Mouse (Mus musculus) neural tube, embryonic 12.5 days (tissue): ENCODE measurements at regions not wholly inside any gene's neighbourhood (a gene's known extent, or its start where the extent isn't known, plus 50 kb on each side); places are given as distances from the start of the nearest gene placed in this dataset.
"Not testable (repeated sequence)": the region's sequence is repeated elsewhere in the genome, so short reads cannot be mapped to it uniquely, and the experiment has no call there.

Source experiments
- ATAC-seq: fragments of 200-750 bp; cut with Nextera tagmentation; 2 replicates; pipeline ENCODE4 v1.8.0; 2017; ENCODE audit warnings: low read depth, mild to moderate bottlenecking, moderate TSS enrichment, moderate library complexity; ENCODE audit not compliant: low FRiP score
- H3K27ac ChIP-seq: fragments of 300-500 bp; sonication (generic); 2 replicates; pipeline ENCODE4 v1.5.1; 2016
- H3K27me3 ChIP-seq: fragments of 300-500 bp; sonication (generic); replicated peaks from 2 replicates; pipeline ENCODE4 v1.6.1; 2016; ENCODE audit warnings: mild to moderate bottlenecking
- H3K36me3 ChIP-seq: fragments of 300-500 bp; sonication (generic); 2 replicates; pipeline ENCODE4 v1.6.1; 2016; ENCODE audit warnings: mild to moderate bottlenecking
- H3K4me1 ChIP-seq: fragments of 300-500 bp; sonication (generic); 2 replicates; pipeline ENCODE4 v1.6.1; 2016
- H3K4me2 ChIP-seq: fragments of 300-500 bp; sonication (generic); replicated peaks from 2 replicates; pipeline ENCODE4 v1.6.1; 2016; ENCODE audit warnings: mild to moderate bottlenecking
- H3K4me3 ChIP-seq: fragments of 300-500 bp; sonication (generic); 2 replicates; pipeline ENCODE4 v1.5.1; 2016
- H3K9ac ChIP-seq: fragments of 300-500 bp; sonication (generic); 2 replicates; pipeline ENCODE4 v1.6.1; 2016; ENCODE audit warnings: mild to moderate bottlenecking
- H3K9me3 ChIP-seq: fragments of 300-500 bp; sonication (generic); 2 replicates; pipeline ENCODE4 v1.6.1; 2016; ENCODE audit warnings: mild to moderate bottlenecking
- WGBS: fragments of 180-500 bp; shearing (Covaris S2); methylation state at CpG from one replicate; pipeline ENCODE4 v1.1.7; 2016; 5-methylcytosine and 5-hydroxymethylcytosine counted together

GRCm38 (mm10) chr15:62265484-62265937 is 1342.7 kb upstream of the A1bg start:
- no peak for ATAC-seq
- Histone ChIP-seq H3K27ac (no peak overlapping the region), H3K36me3 (no peaks in the 10 kb centered on the region), H3K4me2 (no peak overlapping the region), H3K9ac (no peak overlapping the region), H3K4me1 (no peaks in the 10 kb centered on the region), H3K27me3 (no peaks in the 10 kb centered on the region), H3K4me3 (no peak overlapping the region), H3K9me3 (no peaks in the 10 kb centered on the region)
- WGBS: 88% methylated on average over 4 of the region's 4 CpGs

- H3K36me3 ChIP-seq: no peaks in the 10 kb centered on the region
- H3K27ac ChIP-seq: no peak overlapping the region
- no peaks in the 10 kb centered on the region for H3K4me1 ChIP-seq
- no peak for ATAC-seq
- no peak overlapping the region for H3K4me3 ChIP-seq
- 84% methylated on average over 1 of the region's 1 CpGs for WGBS
- H3K9me3 ChIP-seq: no peaks in the 10 kb centered on the region
- H3K4me2 ChIP-seq: no peak overlapping the region
- H3K9ac ChIP-seq: no peak overlapping the region
- no peaks in the 10 kb centered on the region for H3K27me3 ChIP-seq
Measured at GRCm38 (mm10) chr15:62264966-62265365, 1342.2 kb upstream of the A1bg start.

GRCm38 (mm10) chr15:62264183-62264582 is 1341.4 kb upstream of the A1bg start:
- Histone ChIP-seq H3K4me1 (no peaks in the 10 kb centered on the region), H3K36me3 (no peaks in the 10 kb centered on the region), H3K9ac (no peak overlapping the region), H3K27ac (no peak overlapping the region), H3K4me2 (no peak overlapping the region), H3K27me3 (no peaks in the 10 kb centered on the region), H3K4me3 (no peak overlapping the region), H3K9me3 (no peaks in the 10 kb centered on the region)
- no peak for ATAC-seq
- 94% methylated on average over 1 of the region's 1 CpGs for WGBS

- no peak for ATAC-seq
- Histone ChIP-seq H3K27ac (no peak overlapping the region), H3K36me3 (no peaks in the 10 kb centered on the region), H3K27me3 (no peaks in the 10 kb centered on the region), H3K9ac (no peak overlapping the region), H3K4me2 (no peak overlapping the region), H3K9me3 (no peaks in the 10 kb centered on the region), H3K4me1 (peaks cover 5% of the 10 kb centered on the region; the same call in 1 of the 2 replicates), H3K4me3 (no peak overlapping the region)
- WGBS: 88% methylated on average over 5 of the region's 5 CpGs
Measured at GRCm38 (mm10) chr15:62262487-62262886, 1339.7 kb upstream of the A1bg start.

- Histone ChIP-seq H3K36me3 (no peaks in the 10 kb centered on the region), H3K27me3 (no peaks in the 10 kb centered on the region), H3K4me1 (peaks cover 5% of the 10 kb centered on the region; the same call in 1 of the 2 replicates), H3K9ac (no peak overlapping the region), H3K4me2 (no peak overlapping the region), H3K27ac (no peak overlapping the region), H3K9me3 (no peaks in the 10 kb centered on the region), H3K4me3 (no peak overlapping the region)
- no peak for ATAC-seq
- 95% methylated on average over 2 of the region's 2 CpGs for WGBS
Measured at GRCm38 (mm10) chr15:62261520-62261919, 1338.7 kb upstream of the A1bg start.

GRCm38 (mm10) chr15:62258611-62259010 is 1335.8 kb upstream of the A1bg start:
- no peaks in the 10 kb centered on the region for H3K27me3 ChIP-seq
- peaks cover 5% of the 10 kb centered on the region; the same call in 1 of the 2 replicates for H3K4me1 ChIP-seq
- no peaks in the 10 kb centered on the region for H3K36me3 ChIP-seq
- WGBS: 89% methylated on average over 5 of the region's 5 CpGs
- no peak for ATAC-seq
- H3K9me3 ChIP-seq: no peaks in the 10 kb centered on the region
- no peak overlapping the region for H3K27ac ChIP-seq
- no peak overlapping the region for H3K4me2 ChIP-seq
- H3K9ac ChIP-seq: no peak overlapping the region
- H3K4me3 ChIP-seq: no peak overlapping the region

GRCm38 (mm10) chr15:62257955-62258354 is 1335.1 kb upstream of the A1bg start:
- H3K9me3 ChIP-seq: no peaks in the 10 kb centered on the region
- H3K27me3 ChIP-seq: no peaks in the 10 kb centered on the region
- peaks cover 5% of the 10 kb centered on the region; the same call in 1 of the 2 replicates for H3K4me1 ChIP-seq
- H3K27ac ChIP-seq: no peak overlapping the region
- H3K4me3 ChIP-seq: no peak overlapping the region
- H3K9ac ChIP-seq: no peak overlapping the region
- WGBS: 41% methylated on average over 3 of the region's 3 CpGs
- no peaks in the 10 kb centered on the region for H3K36me3 ChIP-seq
- H3K4me2 ChIP-seq: no peak overlapping the region
- peak; percentile 61; the same call in 1 of the 2 replicates for ATAC-seq

- Histone ChIP-seq H3K4me1 (peaks cover 5% of the 10 kb centered on the region; the same call in 1 of the 2 replicates), H3K36me3 (no peaks in the 10 kb centered on the region), H3K4me3 (no peak overlapping the region), H3K4me2 (no peak overlapping the region), H3K27me3 (no peaks in the 10 kb centered on the region), H3K9me3 (no peaks in the 10 kb centered on the region), H3K9ac (no peak overlapping the region), H3K27ac (no peak overlapping the region)
- 74% methylated on average over 1 of the region's 1 CpGs for WGBS
- ATAC-seq: no peak
Measured at GRCm38 (mm10) chr15:62257110-62257667, 1334.4 kb upstream of the A1bg start.

- ATAC-seq: no peak
- H3K9me3 ChIP-seq: no peaks in the 10 kb centered on the region
- no peaks in the 10 kb centered on the region for H3K27me3 ChIP-seq
- WGBS: 83% methylated on average over 5 of the region's 5 CpGs
- no peak overlapping the region for H3K9ac ChIP-seq
- H3K4me2 ChIP-seq: no peak overlapping the region
- peaks cover 5% of the 10 kb centered on the region; the same call in 1 of the 2 replicates for H3K4me1 ChIP-seq
- H3K4me3 ChIP-seq: no peak overlapping the region
- no peak overlapping the region for H3K27ac ChIP-seq
- no peaks in the 10 kb centered on the region for H3K36me3 ChIP-seq
Measured at GRCm38 (mm10) chr15:62255571-62255970, 1332.8 kb upstream of the A1bg start.

- H3K27me3 ChIP-seq: no peaks in the 10 kb centered on the region
- peaks cover 5% of the 10 kb centered on the region; the same call in 1 of the 2 replicates for H3K4me1 ChIP-seq
- ATAC-seq: no peak
- H3K27ac ChIP-seq: no peak overlapping the region
- no peak overlapping the region for H3K4me2 ChIP-seq
- H3K4me3 ChIP-seq: no peak overlapping the region
- no peaks in the 10 kb centered on the region for H3K9me3 ChIP-seq
- no peaks in the 10 kb centered on the region for H3K36me3 ChIP-seq
- no peak overlapping the region for H3K9ac ChIP-seq
- WGBS: 88% methylated on average over 4 of the region's 4 CpGs
Measured at GRCm38 (mm10) chr15:62253724-62254123, 1330.9 kb upstream of the A1bg start.

GRCm38 (mm10) chr15:62252078-62252833 is 1329.4 kb upstream of the A1bg start:
- not testable (repeated sequence) for H3K4me1 ChIP-seq, ATAC-seq
- WGBS: 94% methylated on average over 2 of the region's 2 CpGs

GRCm38 (mm10) chr15:62249436-62249835 is 1326.6 kb upstream of the A1bg start:
- Histone ChIP-seq H3K4me2 (no peak overlapping the region), H3K27me3 (no peaks in the 10 kb centered on the region), H3K9ac (no peak overlapping the region), H3K36me3 (no peaks in the 10 kb centered on the region), H3K4me3 (no peak overlapping the region), H3K9me3 (no peaks in the 10 kb centered on the region), H3K4me1 (no peaks in the 10 kb centered on the region), H3K27ac (no peak overlapping the region)
- no peak for ATAC-seq
- 52% methylated on average over 4 of the region's 4 CpGs for WGBS

More at GRCm38 (mm10) chr15:62252078-62252833, 1329.4 kb upstream of the A1bg start:
- H3K27me3 ChIP-seq, H3K4me2 ChIP-seq, H3K9me3 ChIP-seq, H3K4me3 ChIP-seq, H3K27ac ChIP-seq, H3K36me3 ChIP-seq, H3K9ac ChIP-seq: not testable (repeated sequence)
